Mouse (Mus musculus) kidney, embryonic 15.5 days (tissue): Measurements from ENCODE around the gene Msantd1. TPM values are rescaled to one million over a fixed set of nuclear protein-coding genes. Genes with fewer than 3 reads are reported as not detected.

Source experiments
- ATAC-seq: fragments of 200-750 bp; cut with Nextera tagmentation; replicated peaks from 2 replicates; pipeline ENCODE4 v1.8.0; 2017; ENCODE audit warnings: moderate TSS enrichment; ENCODE audit not compliant: low FRiP score
- H3K27ac ChIP-seq: fragments of 300-500 bp; sonication (generic); 2 replicates; pipeline ENCODE4 v1.5.1; 2015; ENCODE audit warnings: mild to moderate bottlenecking, inconsistent platforms
- H3K27me3 ChIP-seq: fragments of 300-500 bp; sonication (generic); 2 replicates; pipeline ENCODE4 v1.6.1; 2015; ENCODE audit warnings: inconsistent platforms
- H3K36me3 ChIP-seq: fragments of 300-500 bp; sonication (generic); 2 replicates; pipeline ENCODE4 v1.6.1; 2015; ENCODE audit warnings: inconsistent platforms
- H3K4me1 ChIP-seq: fragments of 300-500 bp; sonication (generic); 2 replicates; pipeline ENCODE4 v1.6.1; 2015; ENCODE audit warnings: inconsistent platforms
- H3K4me2 ChIP-seq: fragments of 300-500 bp; sonication (generic); 2 replicates; pipeline ENCODE4 v1.6.1; 2015; ENCODE audit warnings: moderate library complexity, mild to moderate bottlenecking, inconsistent platforms
- H3K4me3 ChIP-seq: fragments of 300-500 bp; sonication (generic); replicated peaks from 2 replicates; pipeline ENCODE4 v1.5.1; 2015; ENCODE audit warnings: mild to moderate bottlenecking, inconsistent platforms
- H3K9ac ChIP-seq: fragments of 300-500 bp; sonication (generic); 2 replicates; pipeline ENCODE4 v1.6.1; 2015; ENCODE audit warnings: mild to moderate bottlenecking, inconsistent platforms
- H3K9me3 ChIP-seq: fragments of 300-500 bp; sonication (generic); replicated peaks from 2 replicates; pipeline ENCODE4 v1.6.1; 2016; ENCODE audit warnings: inconsistent platforms
- WGBS: fragments of 180-500 bp; shearing (Covaris S2); methylation state at CpG from one replicate; pipeline ENCODE4 v1.1.7; 2015; ENCODE audit warnings: mixed read lengths; 5-methylcytosine and 5-hydroxymethylcytosine counted together
- polyA plus RNA-seq: library from polyadenylated mRNA; unstranded; fragments of >200 nt; fragmentation: Nextera tagmentation; extraction: Ambion mirVana; gene quantifications from 2 replicates; pipeline ENCODE4 v1.2.1, GENCODE M21; 2015

The Msantd1 gene
- polyA plus RNA-seq, 1 experiment from 2014 or later = 0.68 TPM

- Histone ChIP-seq H3K36me3 (peaks cover 10% of the 10 kb centered on the region), H3K4me1 (peaks cover 53% of the 10 kb centered on the region), H3K9ac (no peak overlapping the region), H3K4me2 (no peak overlapping the region), H3K27ac (no peak overlapping the region), H3K4me3 (no peak overlapping the region), H3K27me3 (no peaks in the 10 kb centered on the region), H3K9me3 (peaks cover 3% of the 10 kb centered on the region; the same call in 1 of the 2 replicates)
- WGBS = 50% methylated on average over 6 of the region's 6 CpGs
- no peak for ATAC-seq
Measured at GRCm38 (mm10) chr5:34954508-34954907, 46.7 kb downstream of the Msantd1 start.

DNA sequence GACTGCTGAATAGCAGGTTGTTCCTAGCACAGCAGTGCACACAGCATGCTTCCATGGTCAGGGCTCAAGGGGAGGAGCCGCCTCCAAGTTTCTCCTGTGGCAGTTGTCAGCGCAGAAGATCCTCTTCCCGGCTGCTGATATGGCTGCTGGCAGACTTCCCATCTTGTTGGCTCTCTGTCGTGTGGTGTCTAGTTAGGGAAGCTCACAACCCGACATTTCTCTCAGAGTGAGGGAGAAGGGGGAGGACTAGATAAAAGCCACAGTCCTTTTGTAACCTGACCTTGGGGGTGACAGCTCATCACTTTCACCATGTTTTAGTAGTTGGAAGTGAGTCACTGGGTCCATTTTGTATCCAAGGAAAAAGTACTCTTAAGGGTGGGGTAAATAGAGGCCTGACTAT, 47.8 kb downstream of the Msantd1 start:
- WGBS = 38% methylated on average over 5 of the region's 5 CpGs
- no peak overlapping the region for H3K4me3 ChIP-seq
- H3K9ac ChIP-seq = no peak overlapping the region
- H3K4me2 ChIP-seq = no peak overlapping the region
- peaks cover 3% of the 10 kb centered on the region; the same call in 1 of the 2 replicates for H3K9me3 ChIP-seq
- H3K27me3 ChIP-seq = no peaks in the 10 kb centered on the region
- ATAC-seq = no peak
- no peak overlapping the region for H3K27ac ChIP-seq
- peaks cover 44% of the 10 kb centered on the region for H3K4me1 ChIP-seq
- H3K36me3 ChIP-seq = peaks cover 10% of the 10 kb centered on the region

- Histone ChIP-seq H3K9ac (no peak overlapping the region), H3K4me1 (peaks cover 39% of the 10 kb centered on the region), H3K27me3 (no peaks in the 10 kb centered on the region), H3K4me3 (no peak overlapping the region), H3K27ac (no peak overlapping the region), H3K9me3 (peaks cover 3% of the 10 kb centered on the region; the same call in 1 of the 2 replicates), H3K4me2 (no peak overlapping the region), H3K36me3 (peaks cover 10% of the 10 kb centered on the region)
- 78% methylated on average over 7 of the region's 7 CpGs for WGBS
- ATAC-seq = no peak
Measured at GRCm38 (mm10) chr5:34956151-34956550, 48.3 kb downstream of the Msantd1 start.

DNA sequence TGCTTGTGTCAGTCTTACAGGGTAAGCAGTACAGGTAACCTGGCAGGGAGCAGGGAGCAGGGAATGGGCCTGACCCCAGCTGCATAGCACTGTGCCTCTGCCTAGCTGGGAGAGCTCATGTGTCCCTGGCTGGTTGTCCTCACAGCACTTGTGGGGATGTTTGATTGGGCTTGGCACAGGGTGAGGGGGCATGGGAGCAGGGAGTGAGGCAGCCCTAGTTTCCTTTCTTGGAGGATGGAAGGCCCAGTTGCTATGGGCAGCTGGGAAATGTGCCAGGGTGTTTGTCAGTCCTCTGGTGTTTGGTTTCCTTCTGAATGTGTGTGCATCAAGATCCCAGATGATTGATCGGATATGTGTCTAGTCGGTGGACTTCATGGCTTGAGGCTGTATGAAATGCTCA, 49.2 kb downstream of the Msantd1 start:
- Histone ChIP-seq H3K27ac (no peak overlapping the region), H3K4me3 (no peak overlapping the region), H3K9ac (no peak overlapping the region), H3K4me2 (no peak overlapping the region), H3K9me3 (peaks cover 3% of the 10 kb centered on the region; the same call in 1 of the 2 replicates), H3K27me3 (no peaks in the 10 kb centered on the region), H3K4me1 (peaks cover 37% of the 10 kb centered on the region), H3K36me3 (peaks cover 5% of the 10 kb centered on the region)
- no peak for ATAC-seq
- 55% methylated on average over 2 of the region's 2 CpGs for WGBS

DNA sequence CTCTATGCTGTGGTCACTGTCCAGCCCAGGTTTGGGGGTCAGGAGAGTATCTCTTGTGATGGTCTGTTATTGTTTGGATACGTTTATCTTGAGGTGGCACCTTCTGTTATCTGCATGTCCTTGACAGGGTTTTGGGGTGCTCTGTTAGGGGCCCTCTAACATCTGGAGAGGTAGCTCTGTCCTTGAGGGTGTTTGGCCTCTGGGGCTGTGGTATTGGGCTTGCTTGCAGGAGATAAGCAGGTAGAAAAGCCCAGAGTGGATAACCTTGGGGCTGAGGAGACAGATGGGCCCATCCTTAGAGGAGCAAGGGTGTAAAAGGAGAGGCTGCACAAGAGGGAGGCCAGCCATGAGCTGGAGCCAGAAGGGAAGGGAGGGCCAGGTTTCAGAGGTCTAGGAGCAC, 52.2 kb downstream of the Msantd1 start:
- H3K36me3 ChIP-seq = peaks cover 4% of the 10 kb centered on the region
- no peak overlapping the region for H3K4me3 ChIP-seq
- H3K27me3 ChIP-seq = no peaks in the 10 kb centered on the region
- H3K4me1 ChIP-seq = peaks cover 22% of the 10 kb centered on the region
- no peaks in the 10 kb centered on the region for H3K9me3 ChIP-seq
- WGBS = 88% methylated on average over 1 of the region's 1 CpGs
- H3K9ac ChIP-seq = no peak overlapping the region
- no peak overlapping the region for H3K27ac ChIP-seq
- no peak for ATAC-seq
- H3K4me2 ChIP-seq = no peak overlapping the region

- H3K27ac ChIP-seq = no peak overlapping the region
- H3K27me3 ChIP-seq = no peaks in the 10 kb centered on the region
- peaks cover 44% of the 10 kb centered on the region for H3K36me3 ChIP-seq
- WGBS = 89% methylated on average over 12 of the region's 12 CpGs
- no peak overlapping the region for H3K4me3 ChIP-seq
- no peak for ATAC-seq
- no peak overlapping the region for H3K4me2 ChIP-seq
- no peaks in the 10 kb centered on the region for H3K4me1 ChIP-seq
- no peaks in the 10 kb centered on the region for H3K9me3 ChIP-seq
- H3K9ac ChIP-seq = no peak overlapping the region
Measured at GRCm38 (mm10) chr5:34965531-34965930, 57.7 kb downstream of the Msantd1 start.

DNA sequence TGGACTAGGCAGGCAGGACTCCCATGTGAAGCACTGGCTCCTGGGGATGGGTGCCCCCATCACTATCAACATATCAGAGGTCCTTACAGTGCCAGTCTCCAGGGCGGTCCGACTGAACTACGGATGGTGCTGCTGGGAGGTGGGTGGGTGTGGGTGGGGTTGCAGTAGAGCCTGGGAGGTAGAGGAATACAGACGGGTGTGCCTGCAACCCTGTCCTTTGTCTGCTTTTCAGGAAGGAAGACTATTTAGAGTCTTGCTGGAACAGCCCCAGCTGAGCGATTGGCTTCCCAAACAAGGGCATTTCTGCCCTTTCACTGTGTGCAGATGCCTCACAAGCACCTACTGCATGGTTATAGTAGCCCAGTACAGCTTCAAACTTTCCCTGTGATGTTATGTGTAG, 60.6 kb downstream of the Msantd1 start:
- H3K27me3 ChIP-seq = no peaks in the 10 kb centered on the region
- no peaks in the 10 kb centered on the region for H3K4me1 ChIP-seq
- no peak overlapping the region for H3K4me3 ChIP-seq
- no peak overlapping the region for H3K27ac ChIP-seq
- no peak for ATAC-seq
- H3K9ac ChIP-seq = no peak overlapping the region
- H3K9me3 ChIP-seq = no peaks in the 10 kb centered on the region
- H3K4me2 ChIP-seq = no peak overlapping the region
- H3K36me3 ChIP-seq = peaks cover 61% of the 10 kb centered on the region
- WGBS = 86% methylated on average over 5 of the region's 5 CpGs

DNA sequence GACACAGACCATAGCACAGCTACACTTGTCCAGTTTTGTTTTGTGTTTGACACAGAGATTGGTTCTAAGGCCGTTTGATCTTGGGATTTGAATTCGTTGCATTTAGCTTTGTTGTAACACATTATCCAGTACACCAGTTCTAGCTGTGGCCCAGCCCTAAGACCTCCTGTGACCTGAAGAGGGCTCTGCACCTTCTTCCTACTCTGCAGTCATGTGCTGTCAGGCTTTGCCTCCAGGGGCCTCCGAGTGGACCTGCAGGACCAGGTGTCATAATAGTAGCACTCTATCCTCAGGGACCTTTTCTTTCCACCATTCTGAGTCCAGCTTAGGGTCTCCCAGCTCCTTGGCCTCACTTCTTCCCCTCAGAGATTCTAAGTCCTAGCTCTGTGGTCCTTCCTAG, 64.7 kb downstream of the Msantd1 start:
- no peak overlapping the region for H3K4me3 ChIP-seq
- peaks cover 59% of the 10 kb centered on the region for H3K36me3 ChIP-seq
- H3K9ac ChIP-seq = no peak overlapping the region
- ATAC-seq = no peak
- H3K9me3 ChIP-seq = no peaks in the 10 kb centered on the region
- no peak overlapping the region for H3K4me2 ChIP-seq
- no peaks in the 10 kb centered on the region for H3K27me3 ChIP-seq
- H3K27ac ChIP-seq = no peak overlapping the region
- no peaks in the 10 kb centered on the region for H3K4me1 ChIP-seq
- WGBS = 87% methylated on average over 3 of the region's 3 CpGs

Other genes starting within 250 kb of the Msantd1 start
- 25.3 and 25.8 TPM in 2 replicates for gene Nop14, start 247.9 kb upstream of the Msantd1 start, polyA plus RNA-seq
- gene Grk4, start 247.6 kb upstream of the Msantd1 start, polyA plus RNA-seq = 1.9 and 2.8 TPM in 2 replicates
- gene Htt, start 146.3 kb upstream of the Msantd1 start, polyA plus RNA-seq = 12.5 and 12.9 TPM in 2 replicates
- gene Rgs12, start 41.4 kb downstream of the Msantd1 start, polyA plus RNA-seq = 30.2 and 35.2 TPM in 2 replicates
- gene Hgfac, start 133.5 kb downstream of the Msantd1 start, polyA plus RNA-seq = 2.6 and 3.6 TPM in 2 replicates
- 1.1 TPM in 2 replicates for gene Dok7, start 148.8 kb downstream of the Msantd1 start, polyA plus RNA-seq
- gene Lrpap1, start 197.8 kb downstream of the Msantd1 start, polyA plus RNA-seq = 174 and 196 TPM in 2 replicates